Mouse (Mus musculus) cerebellum, adult 8-10 months (tissue): ENCODE results near the gene Mvb12b.

Experiments
- DNase-seq: peaks from one replicate; pipeline ENCODE4 v3.0.0; 2022

Mvb12b gene

DNA sequence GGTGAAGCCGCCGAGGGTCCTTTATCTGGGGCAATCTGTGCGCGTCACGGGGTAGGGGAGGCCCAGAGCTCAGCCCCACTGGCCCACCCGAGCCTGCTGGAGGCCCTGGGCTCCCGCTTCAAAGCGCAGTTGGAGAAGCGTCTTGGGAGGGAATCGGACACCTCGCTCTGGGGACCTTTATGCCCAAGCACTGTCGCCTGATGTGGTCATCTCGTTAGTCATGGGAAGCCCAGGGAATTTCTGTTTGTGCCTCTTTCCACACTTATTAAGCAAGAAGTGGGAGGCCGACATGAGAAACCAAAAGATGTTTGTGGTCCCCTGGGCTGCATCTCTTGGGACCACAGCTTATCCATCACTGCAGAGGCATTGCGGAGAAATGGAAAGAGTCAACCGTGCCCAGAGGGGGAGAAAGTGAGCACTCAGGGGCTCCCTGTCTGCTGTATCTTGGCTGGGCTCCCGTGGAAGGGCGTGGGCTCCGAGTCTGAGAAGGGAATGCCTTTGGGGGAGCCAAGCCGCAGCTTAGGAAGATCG, 169.9 kb downstream of the Mvb12b start:
- DNase-seq = no peak

DNA sequence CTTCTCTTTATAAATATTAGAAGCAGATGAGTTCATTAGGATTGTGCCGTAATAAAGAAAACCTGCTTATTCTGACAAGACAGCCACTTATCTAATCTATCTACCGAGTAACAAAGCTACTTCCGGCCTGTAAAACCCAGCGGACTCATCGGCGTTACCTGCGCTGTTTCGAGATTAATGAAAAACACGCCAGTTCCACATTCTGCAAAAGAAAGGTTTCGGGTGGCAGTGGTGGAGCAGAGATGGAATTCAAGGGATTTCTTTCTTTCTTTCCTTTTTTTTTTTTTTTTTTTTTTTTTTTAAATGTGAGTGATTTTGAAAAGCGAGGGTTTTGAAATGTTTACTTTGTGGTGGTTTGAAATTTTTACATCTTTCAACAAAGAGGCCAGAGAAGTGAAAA, 170.4 kb downstream of the Mvb12b start:
- no peak for DNase-seq

DNA sequence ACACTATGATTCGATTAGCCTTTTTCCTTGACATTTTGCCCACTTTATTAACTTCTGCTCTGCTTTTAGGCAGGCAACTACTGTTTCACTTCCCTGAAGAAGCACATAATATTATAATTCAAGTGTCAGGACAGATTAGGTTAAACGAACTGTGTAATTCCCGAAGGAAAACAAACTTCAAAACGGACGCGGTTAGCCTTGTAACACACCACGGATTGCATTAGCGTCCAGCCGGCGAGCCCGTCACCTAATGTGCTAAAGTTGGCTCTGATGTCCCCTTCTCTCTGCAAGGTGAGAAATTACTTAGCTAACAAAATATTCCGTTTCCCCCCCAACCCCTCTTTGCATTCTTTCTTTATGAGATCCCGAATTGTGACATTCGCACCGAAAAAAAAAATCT, 170.9 kb downstream of the Mvb12b start:
- DNase-seq = no peak

DNA sequence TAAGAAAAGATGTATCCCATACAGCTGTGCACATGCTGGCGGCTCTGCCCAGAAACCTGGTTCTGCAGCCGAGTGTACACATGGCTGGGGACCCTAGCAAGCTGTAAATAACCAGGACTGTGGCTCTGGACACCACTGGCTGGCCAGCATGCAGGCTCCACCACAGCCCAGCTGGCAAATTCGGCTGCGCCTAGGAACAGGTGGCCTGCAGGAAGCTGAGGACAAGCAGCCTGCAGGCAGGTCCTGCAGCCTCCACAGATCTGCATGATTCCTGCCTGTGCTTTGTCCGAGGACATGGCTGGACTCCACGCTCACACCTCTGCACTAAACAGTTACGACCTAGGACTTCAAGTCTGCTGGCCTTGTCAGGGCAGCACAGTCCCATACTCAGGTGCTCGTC, 172.8 kb downstream of the Mvb12b start:
- no peak for DNase-seq

DNA sequence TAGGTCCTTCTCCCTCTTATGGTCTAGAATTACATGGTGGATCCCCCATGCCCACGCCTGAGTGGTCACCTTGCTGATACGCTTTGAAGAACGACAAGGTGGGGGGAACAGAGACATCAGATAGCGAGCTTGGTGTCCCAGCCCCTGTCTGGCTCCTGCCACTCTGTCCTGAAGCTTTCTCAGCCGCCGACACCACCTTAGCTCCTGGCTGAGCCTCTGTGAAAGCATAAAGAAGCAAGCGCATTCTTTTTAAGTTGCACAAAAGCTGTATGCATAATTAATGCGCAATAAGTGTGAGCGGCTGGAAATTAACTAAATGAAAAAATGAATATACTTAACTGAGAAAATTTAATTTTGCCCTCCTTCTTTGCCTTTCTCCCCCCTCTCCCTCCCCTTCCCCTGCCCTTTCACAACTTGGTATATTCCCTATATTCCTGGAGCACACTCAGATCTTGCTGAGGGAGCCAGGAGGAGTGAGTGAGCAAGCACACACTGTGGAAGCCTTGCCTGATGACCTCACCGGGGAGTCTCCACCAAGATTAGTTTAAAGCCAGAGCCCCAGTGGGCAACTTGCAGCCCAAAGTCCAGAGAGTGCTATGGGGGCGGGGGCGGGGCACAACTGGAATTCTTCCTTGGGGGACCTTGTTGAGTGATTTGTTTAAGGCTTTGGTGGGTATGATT, 174.0 kb downstream of the Mvb12b start:
- DNase-seq = no peak

DNA sequence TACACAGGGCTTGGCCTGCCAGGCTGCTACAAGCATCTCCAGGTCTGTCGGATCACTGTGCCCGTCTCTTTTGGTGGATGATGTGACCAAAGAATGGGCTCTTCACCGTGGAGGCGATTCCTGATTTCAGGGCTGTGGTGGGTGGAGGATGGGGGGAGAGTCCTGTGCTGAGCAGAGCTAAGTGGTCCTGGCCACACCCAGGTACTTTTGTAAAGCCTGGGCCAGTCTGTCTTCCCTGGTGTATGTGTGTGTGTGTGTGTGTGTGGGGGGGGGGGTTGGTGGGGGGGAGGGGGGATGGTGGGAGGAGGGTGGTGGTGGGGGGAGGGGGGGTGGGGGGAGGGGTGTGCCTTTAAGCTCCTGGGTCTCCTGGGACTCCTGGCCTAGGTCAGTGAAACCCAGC, 174.9 kb downstream of the Mvb12b start:
- no peak for DNase-seq

DNA sequence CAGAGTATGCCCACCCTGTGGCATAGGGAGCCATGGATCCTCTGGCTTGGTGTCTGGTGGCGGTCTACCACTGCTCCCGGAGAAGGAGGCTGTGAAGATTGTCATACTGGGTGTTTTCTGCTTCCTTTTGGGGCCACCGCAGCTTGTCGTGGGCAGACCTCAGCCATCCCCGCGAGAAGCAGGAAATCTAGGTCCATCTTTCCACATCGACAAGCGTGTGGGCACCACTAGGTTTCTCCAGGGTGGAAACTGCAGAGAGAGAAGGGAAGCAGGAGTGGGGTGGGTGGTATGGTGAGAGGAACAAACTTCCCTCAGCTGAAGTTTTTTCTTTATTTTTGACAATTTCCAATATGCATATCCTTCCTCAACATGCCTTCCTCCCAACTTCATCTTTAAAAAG, 178.9 kb downstream of the Mvb12b start:
- DNase-seq = no peak

DNA sequence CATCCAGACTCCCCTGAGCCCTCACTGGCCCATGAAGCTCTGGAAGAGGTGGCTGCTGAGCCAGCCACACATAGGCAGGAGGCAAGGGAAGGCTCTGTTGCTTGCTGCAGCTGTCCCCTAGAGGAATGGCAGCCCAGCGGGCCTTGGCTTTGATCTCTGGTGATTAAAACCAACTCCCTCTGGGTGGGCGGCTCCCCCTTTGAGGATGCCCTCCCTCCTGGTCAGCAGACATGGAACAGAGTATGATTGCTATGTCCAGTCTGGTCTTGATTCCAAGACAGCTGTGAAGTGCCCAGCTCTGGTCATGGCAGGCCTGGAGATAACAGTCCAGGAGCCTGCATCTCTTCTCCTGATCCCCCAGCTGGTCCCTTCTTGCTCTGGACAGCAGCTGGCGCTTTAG, 179.7 kb downstream of the Mvb12b start:
- no peak for DNase-seq

DNA sequence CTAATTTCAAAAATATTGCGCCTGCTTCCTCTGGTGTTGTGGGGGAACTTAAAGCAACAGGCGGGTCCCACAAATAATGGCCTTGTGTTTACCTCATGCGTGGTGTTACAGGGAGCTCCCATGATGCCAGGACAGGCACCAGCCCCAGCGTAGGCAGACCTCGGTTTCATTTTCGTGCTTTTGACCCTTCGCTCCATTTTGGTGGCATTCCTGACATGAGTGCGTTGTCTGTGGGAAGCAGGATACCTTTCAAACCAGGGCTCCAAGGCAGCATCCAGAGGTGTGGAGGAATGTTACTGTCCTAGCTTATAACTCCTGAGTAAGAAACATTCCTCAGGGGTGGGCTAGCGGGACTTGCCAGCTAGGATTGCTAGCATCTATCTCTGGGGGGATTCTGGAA, 181.3 kb downstream of the Mvb12b start:
- DNase-seq = no peak

DNA sequence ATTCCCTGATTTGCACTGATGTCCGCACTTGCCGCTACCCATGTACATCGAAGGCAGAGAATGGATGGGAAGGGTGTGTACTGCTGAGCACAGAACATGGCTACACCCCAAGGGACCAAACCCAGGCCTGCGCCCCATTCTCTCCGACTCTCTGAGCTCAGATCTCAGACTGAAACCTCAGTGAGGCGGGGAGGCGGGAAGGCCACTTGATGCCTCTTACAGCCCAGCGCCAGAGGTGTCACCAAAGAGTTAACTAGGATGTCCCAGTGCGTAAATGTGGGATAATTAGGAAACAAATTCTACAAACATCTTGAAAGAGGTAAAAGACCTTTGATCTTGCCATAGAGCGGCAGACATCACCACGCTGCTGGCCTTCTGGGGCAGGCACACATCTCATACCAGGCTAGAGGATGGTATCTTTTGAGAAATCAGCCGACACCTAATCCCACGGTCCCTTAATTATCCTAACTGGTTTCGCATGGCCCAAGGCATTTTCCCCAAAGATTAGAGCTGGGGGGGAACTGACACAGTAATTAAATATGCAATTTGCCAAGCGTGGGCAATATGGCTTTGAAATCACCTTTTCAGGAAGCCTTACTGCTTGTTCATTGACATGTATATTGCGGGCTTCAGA, 181.9 kb downstream of the Mvb12b start:
- no peak for DNase-seq

DNA sequence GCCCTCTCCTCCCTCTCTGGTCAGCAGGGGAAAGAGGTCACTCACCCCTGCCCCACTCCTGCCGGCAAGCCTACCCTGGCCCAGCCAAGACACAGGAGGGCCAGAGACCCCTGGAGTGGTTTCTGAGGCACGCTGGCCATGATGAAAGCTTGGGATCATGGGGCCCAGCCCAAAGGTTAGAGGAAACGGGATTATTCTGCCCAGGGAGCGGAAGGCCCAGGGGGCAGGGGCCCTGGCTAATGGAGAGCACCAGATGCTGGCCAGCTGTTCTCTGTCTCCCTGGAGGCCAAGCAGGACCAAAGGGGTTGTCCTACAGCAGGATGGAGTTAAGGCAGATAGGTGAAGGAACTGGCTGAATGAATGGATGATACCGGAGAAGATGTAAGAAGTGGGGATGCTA, 184.5 kb downstream of the Mvb12b start:
- DNase-seq = no peak

DNA sequence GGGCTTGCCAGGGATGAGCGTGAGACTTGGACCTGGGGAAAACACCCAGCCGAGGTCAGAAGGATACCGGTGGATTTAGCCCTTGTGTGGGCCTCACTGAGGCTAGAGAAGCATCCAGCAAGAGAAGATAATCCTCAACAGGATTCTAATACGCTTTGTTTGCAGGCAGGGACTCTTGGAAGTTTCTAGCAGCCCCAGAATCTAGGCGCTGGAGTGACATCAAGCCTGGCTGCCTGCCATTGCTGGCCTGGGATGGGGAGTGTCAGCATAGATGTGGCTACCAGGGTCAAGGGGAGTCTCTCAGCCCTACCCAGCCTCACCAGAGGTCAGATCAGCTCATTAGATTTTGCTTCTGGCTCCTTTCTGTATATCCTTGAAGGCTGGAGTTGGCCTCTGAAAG, 185.0 kb downstream of the Mvb12b start:
- no peak for DNase-seq

DNA sequence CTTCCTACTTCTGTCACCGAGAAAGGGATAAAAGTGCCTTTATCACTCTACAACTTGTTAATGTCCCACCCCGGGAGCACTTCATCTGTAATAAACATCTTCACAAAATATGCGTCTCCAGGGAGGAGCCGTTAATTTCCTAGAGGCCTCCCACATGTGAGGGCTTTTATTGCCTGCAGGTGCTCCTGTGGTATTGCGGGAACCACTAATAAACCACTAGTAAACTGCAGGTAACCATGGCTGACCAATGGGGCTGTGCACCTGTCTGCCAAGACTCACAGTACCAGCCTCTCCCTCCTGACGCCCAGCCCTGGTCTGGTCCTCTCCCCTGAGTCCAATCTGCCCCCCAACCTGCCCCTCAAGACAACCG, 186.3 kb downstream of the Mvb12b start:
- DNase-seq = no peak

DNA sequence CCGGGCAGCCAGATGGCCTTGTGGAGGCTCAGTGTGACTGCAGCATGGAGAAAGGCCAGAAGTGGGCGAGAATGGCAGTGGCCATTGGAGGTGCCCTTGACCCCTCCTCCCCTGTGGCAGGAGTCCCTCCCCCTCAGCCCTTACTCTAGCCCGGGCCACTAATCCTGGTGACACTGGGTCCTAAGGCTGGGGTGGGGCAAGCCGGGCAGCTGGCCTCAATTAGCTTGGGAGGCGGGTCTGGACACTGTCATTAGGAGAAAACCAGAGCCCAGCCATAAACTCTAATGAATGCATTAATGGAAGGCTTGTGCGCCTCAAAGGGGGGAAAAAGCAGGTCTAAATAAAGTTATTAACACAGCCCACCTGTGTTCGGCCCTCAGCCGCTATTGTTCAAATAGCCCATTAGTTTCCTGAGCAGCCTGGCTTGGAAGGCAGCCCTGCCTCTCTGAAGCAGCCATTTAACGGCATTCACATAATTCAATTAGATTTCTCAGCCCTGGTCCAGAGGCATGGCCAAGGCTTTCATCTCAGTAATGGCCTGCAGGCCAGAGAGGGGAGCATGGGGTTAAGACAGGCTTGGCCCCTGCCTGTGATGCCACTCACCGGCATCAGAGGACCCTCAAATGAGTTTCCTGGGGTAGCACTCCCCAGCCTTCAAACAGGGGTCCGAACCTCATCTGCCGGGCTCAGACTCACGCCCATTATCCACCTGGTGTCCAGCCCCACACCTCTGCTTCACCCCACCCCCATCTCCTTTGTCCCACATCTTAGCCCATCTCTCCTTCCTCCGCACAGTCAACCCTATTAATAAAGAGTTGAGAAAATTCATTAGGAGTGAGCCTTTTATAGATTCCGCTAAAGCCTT, 186.9 kb downstream of the Mvb12b start:
- no peak for DNase-seq

DNA sequence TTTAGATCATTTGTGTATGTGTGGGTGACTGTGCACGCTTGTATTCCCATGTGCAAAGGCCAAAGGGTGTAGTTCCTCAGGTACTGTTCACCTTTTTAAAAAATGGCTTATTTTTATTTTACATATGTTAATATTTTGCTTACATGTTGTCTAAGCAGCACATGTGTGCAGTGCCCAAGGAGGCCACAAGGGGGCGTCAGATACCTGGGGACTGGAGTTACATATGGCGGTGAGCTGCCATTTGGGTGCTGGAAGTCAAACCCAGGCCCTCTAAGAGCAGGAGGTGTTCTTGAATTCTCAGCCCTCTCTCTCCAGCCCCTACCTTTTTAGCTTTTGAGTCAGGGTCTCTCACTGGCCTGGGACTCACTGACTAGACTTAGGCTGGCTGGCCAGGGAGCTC, 188.8 kb downstream of the Mvb12b start:
- no peak for DNase-seq

DNA sequence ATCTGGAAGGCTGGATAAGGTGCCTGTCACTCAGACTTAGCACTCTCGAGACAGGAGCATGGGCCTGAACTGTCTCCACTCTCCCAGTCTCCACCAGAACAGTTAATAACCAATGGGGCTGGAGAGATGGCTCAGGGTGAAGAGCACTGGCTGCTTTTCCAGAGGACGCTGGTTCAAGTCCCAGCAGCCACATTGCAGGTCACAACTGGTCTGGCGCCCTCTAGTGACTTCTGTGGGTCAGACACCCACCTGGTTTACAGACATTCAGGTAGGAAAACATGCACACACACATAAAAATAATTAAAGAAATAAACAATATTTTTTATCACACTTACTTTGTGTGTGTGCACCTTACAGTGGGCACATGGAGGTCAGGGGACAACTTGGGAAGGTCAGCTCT, 191.3 kb downstream of the Mvb12b start:
- DNase-seq = no peak

DNA sequence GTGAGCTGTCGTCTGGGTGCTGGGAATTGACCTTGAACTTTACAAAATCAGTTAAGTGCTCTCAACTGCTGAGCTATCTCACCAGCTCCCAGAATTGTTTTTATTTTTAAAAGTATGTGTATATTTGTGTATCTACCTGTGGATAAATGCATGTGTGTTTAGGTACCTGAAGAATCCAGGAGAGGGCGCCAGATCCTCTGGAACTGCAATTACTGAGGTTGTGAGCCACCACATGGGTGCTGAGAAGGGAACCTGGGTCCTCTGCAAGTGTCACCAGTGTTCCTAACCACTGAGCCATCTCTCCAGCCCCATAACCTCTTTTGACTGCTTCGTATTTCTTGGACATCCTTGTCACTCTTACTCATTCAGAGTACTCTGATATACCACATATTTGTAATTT, 193.8 kb downstream of the Mvb12b start:
- DNase-seq = no peak

DNA sequence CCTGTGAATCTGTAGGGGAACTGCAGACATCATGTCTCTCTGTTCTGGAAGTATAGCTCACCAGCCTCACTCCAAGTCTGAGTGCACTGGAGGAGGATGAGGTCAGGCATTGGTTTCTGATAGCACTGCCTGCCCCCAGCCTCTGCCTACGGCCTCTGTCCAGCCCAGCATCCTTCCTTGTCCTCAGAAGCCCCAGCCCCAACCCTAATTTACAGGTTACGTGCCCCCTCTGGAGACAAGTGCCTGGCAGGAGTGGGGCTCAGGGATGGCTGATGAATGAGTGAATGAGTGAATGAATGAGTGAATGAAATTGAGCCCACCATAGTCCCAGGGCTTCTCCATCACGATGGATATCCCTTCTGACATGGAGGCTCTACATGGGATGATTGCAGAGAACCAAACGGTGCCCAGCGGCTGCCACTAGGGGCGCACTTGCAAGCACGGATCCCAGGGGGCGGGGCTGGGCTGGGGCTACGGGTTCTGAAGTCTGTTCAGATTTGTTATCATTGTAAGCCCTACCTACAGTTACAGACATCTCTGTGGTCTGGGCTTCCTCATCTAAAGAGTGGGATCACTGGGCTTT, 197.8 kb downstream of the Mvb12b start:
- DNase-seq = no peak

DNA sequence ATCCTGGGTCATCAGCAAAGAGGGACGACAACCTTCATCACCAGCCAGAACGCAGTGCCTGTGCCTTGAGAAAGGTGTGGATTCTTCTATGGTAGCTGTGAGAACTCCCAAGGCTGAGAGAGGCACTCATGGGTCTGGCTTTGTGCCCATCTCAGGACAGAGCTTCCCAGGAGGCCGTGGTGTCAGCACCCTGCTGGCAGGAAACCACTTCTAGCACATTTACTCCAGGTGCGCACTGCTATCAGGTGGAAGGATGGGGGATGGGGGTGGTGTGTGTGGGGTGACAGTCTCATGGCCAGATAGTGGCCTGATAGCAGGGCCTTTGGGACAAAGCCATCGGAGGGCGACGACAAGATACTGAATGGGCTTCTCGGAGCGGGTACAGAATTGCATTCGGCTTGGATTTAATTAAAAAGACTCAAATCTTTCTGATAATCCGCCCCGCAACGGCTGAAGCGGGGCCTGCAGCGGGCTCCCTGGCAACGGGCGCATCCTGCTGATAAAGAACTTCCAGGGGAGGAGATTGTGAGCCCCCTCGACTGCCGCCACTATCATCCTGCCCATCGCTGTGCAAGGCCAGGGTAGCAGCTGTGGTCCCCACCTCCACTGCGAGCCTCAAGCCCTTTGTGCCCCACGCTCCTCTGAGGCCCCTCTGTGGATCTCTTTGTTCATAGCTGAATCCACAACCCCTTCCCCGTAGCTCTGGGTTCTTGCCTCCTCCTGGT, 198.4 kb downstream of the Mvb12b start:
- DNase-seq = no peak

DNA sequence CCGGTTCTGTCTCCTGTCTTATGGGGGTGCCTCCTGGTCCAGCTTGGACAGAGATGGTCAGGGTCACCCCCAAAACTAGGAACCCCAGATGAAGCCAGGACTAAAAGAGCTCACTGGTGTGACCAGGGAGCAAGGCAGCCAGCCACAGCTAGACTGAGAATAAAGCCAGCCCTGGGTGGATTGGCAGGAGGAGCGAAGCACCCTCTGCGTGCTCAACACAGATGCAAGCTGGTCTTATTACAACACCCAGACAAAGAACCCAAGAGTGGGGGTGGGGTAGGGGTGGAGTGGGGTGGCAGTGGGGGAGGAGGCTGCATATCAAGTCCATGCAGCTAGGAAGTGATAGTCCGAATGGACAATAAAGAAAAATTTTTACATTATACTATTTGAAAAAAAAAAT, 204.2 kb downstream of the Mvb12b start:
- DNase-seq = no peak

DNA sequence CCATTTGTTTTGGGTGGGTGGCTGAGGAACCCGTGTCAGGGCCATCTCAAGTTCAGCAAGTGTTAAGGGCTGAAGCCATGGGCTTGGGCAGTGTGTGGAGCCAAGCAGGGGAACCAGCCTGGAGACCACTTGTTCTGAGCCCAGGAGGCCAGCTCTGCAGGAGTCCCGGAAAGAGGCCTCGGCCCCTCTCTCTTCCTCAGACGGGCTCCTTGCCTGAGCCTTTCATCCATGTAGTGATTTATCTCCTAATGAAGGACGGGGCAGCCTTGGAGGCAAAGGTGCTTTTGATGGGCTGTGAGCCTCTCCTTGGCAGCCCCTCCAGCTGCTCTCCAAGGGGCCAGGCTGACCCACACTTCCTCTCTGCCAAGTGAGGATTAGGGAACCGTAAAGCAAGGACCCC, 204.7 kb downstream of the Mvb12b start:
- DNase-seq = no peak

DNA sequence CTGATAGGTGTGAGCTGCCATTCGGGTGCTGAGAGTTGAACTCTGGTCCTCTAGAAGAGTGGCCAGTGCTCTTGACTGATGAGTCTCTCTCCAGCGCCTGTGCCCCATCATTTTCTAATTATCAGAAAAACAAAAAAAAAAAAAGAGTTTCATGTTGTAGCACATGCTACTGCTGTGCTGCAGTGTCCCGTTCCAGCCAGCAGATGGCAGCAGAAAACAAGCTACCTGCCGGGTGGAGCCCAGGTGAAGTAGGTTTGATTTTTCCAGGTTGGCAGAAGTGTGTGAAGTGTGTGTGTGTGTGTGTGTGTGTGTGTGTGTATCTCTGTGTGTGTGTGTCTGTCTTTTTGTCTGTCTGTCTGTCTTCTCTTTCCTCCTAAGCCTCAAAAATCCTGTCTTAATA, 205.5 kb downstream of the Mvb12b start:
- DNase-seq = peak; percentile 60
